ENCODE assay signal across 12 mouse cellular contexts in genomic region chr11:79640940-79641733, GRCm38 (mm10). TPM values are rescaled to one million over a fixed set of nuclear protein-coding genes. Genes with fewer than 3 reads are reported as not detected.
DNase-seq lines count a peak whose midpoint lies in the region; ATAC-seq lines count a peak whose summit lies in the region.
"Had no signal": no experiment of that assay in that cellular context is flagged by ENCODE, and none has a peak within 500 bp of the region (broad histone marks: within the 10 kb centered on the region; RNA-seq: fewer than 3 reads in every experiment).

No protein-coding gene starts in this region.

- no peaks in the 10 kb centered on the region for H3K36me3 ChIP-seq in embryonic facial prominence, embryonic 10.5 days (replicated peaks)
- no peaks in the 10 kb centered on the region for H3K36me3 ChIP-seq in intestine, embryonic 16.5 days (ENCODE audit: control insufficient read depth, insufficient read depth, low read length)
- H3K36me3 ChIP-seq: embryonic facial prominence, embryonic 15.5 days; neural tube, embryonic 15.5 days had no signal

- H3K4me2 ChIP-seq in intestine, embryonic 16.5 days (ENCODE audit: low read depth, low read length): no peak overlapping the region
- H3K4me2 ChIP-seq: embryonic facial prominence, embryonic 15.5 days; neural tube, embryonic 15.5 days had no signal

- no peaks in the 10 kb centered on the region; the same call in 1 of the 2 replicates for H3K27me3 ChIP-seq in embryonic facial prominence, embryonic 10.5 days (replicated peaks; ENCODE audit: low read depth, poor library complexity, severe bottlenecking)
- H3K27me3 ChIP-seq in intestine, embryonic 16.5 days (replicated peaks; ENCODE audit: control insufficient read depth, insufficient read depth, low read length): no peaks in the 10 kb centered on the region
- H3K27me3 ChIP-seq: embryonic facial prominence, embryonic 15.5 days; neural tube, embryonic 15.5 days had no signal

- H3K4me3 ChIP-seq in embryonic facial prominence, embryonic 10.5 days: no peak overlapping the region
- no peak overlapping the region for H3K4me3 ChIP-seq in intestine, embryonic 16.5 days (ENCODE audit: low read length)
- H3K4me3 ChIP-seq: embryonic facial prominence, embryonic 15.5 days; gastrocnemius, adult 2 months; neural tube, embryonic 15.5 days had no signal

- H3K4me1 ChIP-seq in embryonic facial prominence, embryonic 10.5 days: peaks cover 58% of the 10 kb centered on the region
- H3K4me1 ChIP-seq in intestine, embryonic 16.5 days (ENCODE audit: control insufficient read depth, insufficient read depth, low read length): 0 out of 2 replicates have a peak, but pooled peaks cover 3% of the 10 kb centered on the region

- ATAC-seq in intestine, embryonic 16.5 days: no peak

- 60% methylated on average over 8 of the region's 8 CpGs for WGBS in embryonic facial prominence, embryonic 10.5 days
- 49% methylated on average over 8 of the region's 8 CpGs for WGBS in intestine, embryonic 16.5 days

- no peaks in the 10 kb centered on the region for H3K9me3 ChIP-seq in embryonic facial prominence, embryonic 10.5 days
- H3K9me3 ChIP-seq in intestine, embryonic 16.5 days (ENCODE audit: control insufficient read depth, low read length): no peaks in the 10 kb centered on the region
- H3K9me3 ChIP-seq: embryonic facial prominence, embryonic 15.5 days; neural tube, embryonic 15.5 days had no signal

- 0 out of 2 replicates have a peak overlapping the region, but pooled peaks have one; percentile 15 for H3K27ac ChIP-seq in embryonic facial prominence, embryonic 10.5 days (replicated peaks)
- no peak overlapping the region for H3K27ac ChIP-seq in intestine, embryonic 16.5 days (ENCODE audit: low read length)
- H3K27ac ChIP-seq: embryonic facial prominence, embryonic 15.5 days; gastrocnemius, adult 2 months; neural tube, embryonic 15.5 days had no signal

- peak; percentile 7 for DNase-seq in spleen, adult 12 weeks (ENCODE audit: low spot score)
- DNase-seq in spleen, postnatal 4 days (ENCODE audit: low spot score in 2 of 2): no peak
- no peak for DNase-seq in embryonic facial prominence, embryonic 10.5 days (ENCODE audit: low spot score)
- DNase-seq in natural killer cell, adult 2 months (ENCODE audit: low spot score in 2 of 2): peak; percentile 57 to 67
- DNase-seq in urinary bladder, postnatal 4 days (ENCODE audit: low spot score in 2 of 2): no peak
- DNase-seq in layer of hippocampus, adult 9-11 months: no peak
- DNase-seq: adrenal gland, postnatal 36 days; cerebellum, postnatal 10 days; gastrocnemius, adult 2 months had no signal

- H3K9ac ChIP-seq in intestine, embryonic 16.5 days (ENCODE audit: low read depth, low read length): no peak overlapping the region
- H3K9ac ChIP-seq: embryonic facial prominence, embryonic 15.5 days; neural tube, embryonic 15.5 days had no signal

RNA-seq across cellular contexts. Expression of gene Rab11fip4, which starts 50.1 kb away (rescaled TPM):
- polyA plus RNA-seq in embryonic facial prominence, embryonic 10.5 days (2016; fragmentation: Nextera tagmentation; extraction: Ambion mirVana): 15.8 and 16.3 TPM in 2 replicates
- 1.3 and 2.0 TPM in 2 replicates for polyA plus RNA-seq in intestine, embryonic 16.5 days (2015; fragmentation: Nextera tagmentation; extraction: Ambion mirVana)

Comparison
In these comparisons a context has a peak if more than half of its experiments do, and no peak if none do; other contexts are left out.
1. DNase-seq: peak in spleen, adult 12 weeks (single experiment) and natural killer cell, adult 2 months (2 of 2); none in spleen, postnatal 4 days (0 of 2), embryonic facial prominence, embryonic 10.5 days (single experiment), urinary bladder, postnatal 4 days (0 of 2) and layer of hippocampus, adult 9-11 months (single experiment).